Mouse (Mus musculus) neural tube, embryonic 13.5 days (tissue): ENCODE measurements around the gene Ndst2. TPM values are rescaled to one million over a fixed set of nuclear protein-coding genes. Genes with fewer than 3 reads are reported as not detected.

Experiments used
- microRNA-seq: library from miRNA; unstranded; fragments of <30 nt; microRNA quantifications from one replicate; pipeline ENCODE4, GENCODE M21; 2016
- polyA plus RNA-seq: library from polyadenylated mRNA; unstranded; fragments of >200 nt; fragmentation: Nextera tagmentation; extraction: Ambion mirVana; gene quantifications from 2 replicates; pipeline ENCODE4 v1.2.1, GENCODE M21; 2015

Ndst2 gene
- polyA plus RNA-seq, 1 experiment from 2014 or later: 17.4 TPM

Small RNA genes lying within 50 kb of the gene (microRNA-seq; reads per million reads assigned to microRNA genes)
- 1.5 reads per million, percentile 1 among the genes with 10 or more reads in this experiment for gene Mir6946

Other genes with a start within 250 kb of the Ndst2 start
- 0.74 and 0.75 TPM in 2 replicates for gene Mss51, start 237.7 kb downstream of the Ndst2 start, polyA plus RNA-seq
- gene Ppp3cb, start 188.0 kb downstream of the Ndst2 start, polyA plus RNA-seq: 77.6 and 81.1 TPM in 2 replicates
- gene Usp54, start 93.5 kb downstream of the Ndst2 start, polyA plus RNA-seq: 9.3 and 10.3 TPM in 2 replicates
- gene Myoz1, start 78.0 kb downstream of the Ndst2 start, polyA plus RNA-seq: not detected in 2 replicates
- 1.1 and 2.8 TPM in 2 replicates for gene Synpo2l, start 66.2 kb downstream of the Ndst2 start, polyA plus RNA-seq
- 89.6 and 94.6 TPM in 2 replicates for gene Sec24c, start 60.3 kb downstream of the Ndst2 start, polyA plus RNA-seq
- gene Fut11, start 39.6 kb downstream of the Ndst2 start, polyA plus RNA-seq: 28.3 and 29.1 TPM in 2 replicates
- gene Chchd1, start 31.6 kb downstream of the Ndst2 start, polyA plus RNA-seq: 191 and 218 TPM in 2 replicates
- 51.4 and 51.5 TPM in 2 replicates for gene Zswim8, start 27.0 kb downstream of the Ndst2 start, polyA plus RNA-seq
- 155 and 159 TPM in 2 replicates for gene Camk2g, start 59.5 kb upstream of the Ndst2 start, polyA plus RNA-seq
- 1.2 TPM in 2 replicates for gene Plau, start 102.1 kb upstream of the Ndst2 start, polyA plus RNA-seq
- 20.7 and 27.1 TPM in 2 replicates for gene Vcl, start 194.8 kb upstream of the Ndst2 start, polyA plus RNA-seq